Mouse (Mus musculus): ENCODE results near the gene Kif6.

DNA sequence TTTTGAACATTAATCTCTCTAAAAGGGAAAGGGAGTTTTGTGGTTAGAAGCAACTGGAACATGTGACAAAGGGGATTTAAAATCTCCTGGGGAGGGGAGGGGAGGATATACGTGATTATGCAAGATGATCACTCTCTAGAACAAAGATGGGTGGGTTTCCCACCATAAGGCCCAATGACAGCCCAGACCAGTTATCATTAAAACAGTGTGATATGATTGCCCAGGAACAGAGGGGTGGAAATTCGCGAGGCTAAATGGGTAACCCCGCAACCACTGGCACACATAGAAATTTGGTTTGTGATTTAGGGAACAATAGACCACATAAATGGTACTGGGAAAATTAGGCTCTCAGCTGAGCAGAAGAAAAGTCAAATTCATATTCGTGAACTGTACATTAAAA is 37.9 kb downstream of the Kif6 start:
- TF ChIP-seq POLR2A (IDR thresholded peaks at IDR 0.05; ENCODE audit: borderline replicate concordance, low read depth, low read length) = no peak
- TF ChIP-seq CTCF (IDR thresholded peaks at IDR 0.05; ENCODE audit: low read depth, low read length) = no peak

Data from bone marrow macrophage, adult 2 months (primary cell).